Mouse (Mus musculus) frontal cortex, adult (tissue): ENCODE measurements around the gene Cenpx.
A peak's percentile ranks its signal among the peaks of the same experiment; 100 is the strongest.
"Not testable (repeated sequence)": the region's sequence is repeated elsewhere in the genome, so short reads cannot be mapped to it uniquely, and the experiment has no call there.

Source experiments
- ATAC-seq: cut with Nextera tagmentation; 2 replicates; pipeline ENCODE4 v1.9.2; 2017; ENCODE audit warnings: mild to moderate bottlenecking, moderate library complexity, mixed read lengths; ENCODE audit not compliant: low TSS enrichment

Gene Cenpx

DNA sequence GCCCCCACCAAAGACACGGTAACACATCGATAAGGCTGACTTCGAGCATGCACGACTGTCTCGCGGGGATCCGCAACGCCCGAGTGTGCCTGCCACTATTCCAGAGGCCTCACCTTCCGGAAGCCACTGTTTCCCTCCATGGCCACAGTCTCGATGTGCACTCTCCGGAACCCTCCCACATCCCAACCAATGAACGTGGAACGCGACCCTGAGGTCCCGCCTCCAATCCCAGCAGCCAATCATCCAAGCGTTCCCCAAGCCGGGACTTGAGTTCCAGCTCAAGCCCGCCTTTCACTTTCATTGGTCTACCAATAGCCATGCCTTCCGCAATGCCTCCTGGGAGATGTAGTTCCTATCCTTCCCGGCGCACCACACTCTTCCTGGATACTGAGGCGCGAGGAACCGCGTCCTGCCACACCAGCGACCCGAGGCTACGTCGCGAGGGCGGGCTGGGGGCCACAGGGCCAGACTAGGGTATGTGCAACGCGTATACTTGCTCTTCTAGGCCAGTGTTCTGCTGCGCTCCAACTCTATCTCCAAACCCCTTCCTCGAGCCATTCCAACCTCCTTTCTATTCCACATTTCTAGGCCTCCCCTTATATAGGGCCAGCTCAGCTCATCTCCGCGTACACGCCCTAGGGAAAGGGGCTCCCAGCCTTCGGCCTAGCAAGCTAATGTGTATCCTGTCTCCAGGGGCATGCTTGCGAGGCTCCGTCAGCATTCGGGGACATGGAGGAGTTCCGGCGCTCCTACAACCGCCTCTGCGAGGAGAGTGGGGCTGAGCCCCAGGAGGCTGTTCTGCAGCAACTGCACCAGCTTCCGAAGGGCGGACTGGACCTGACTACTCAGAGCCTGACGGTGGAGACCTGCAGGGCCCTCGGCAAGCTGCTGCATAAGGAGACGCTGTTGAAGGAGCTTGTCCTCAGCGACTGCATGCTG, at the start of gene Cenpx, which contains the start of gene Lrrc45:
Gene Cenpx, minus strand, starts transcription at position 159 of the 939 bp plus-strand sequence.
Gene Lrrc45, plus strand, starts transcription at position 346 of the 939 bp plus-strand sequence.
- peak; percentile 95 for ATAC-seq

DNA sequence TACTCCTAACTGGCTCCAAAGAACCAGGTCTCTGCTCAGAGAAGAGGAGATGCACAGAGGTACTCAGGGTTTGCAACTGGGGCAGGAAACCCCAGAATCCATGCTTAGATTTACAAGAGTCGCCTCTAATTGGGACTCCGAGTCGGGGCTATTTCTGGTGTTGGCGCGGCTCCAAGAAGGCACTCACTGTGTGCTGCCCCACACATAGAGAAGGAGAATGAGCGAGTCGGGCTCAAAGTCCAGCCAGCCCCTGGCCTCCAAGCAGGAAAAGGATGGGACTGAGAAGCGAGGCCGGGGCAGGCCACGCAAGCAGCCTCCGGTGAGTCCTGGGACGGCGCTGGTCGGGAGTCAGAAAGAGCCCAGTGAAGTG, 49.1 kb upstream of the Cenpx start, which contains the start of gene Hmga1b:
Gene Hmga1b, plus strand, starts transcription at position 123 of the 370 bp plus-strand sequence.
- not testable (repeated sequence) for ATAC-seq

DNA sequence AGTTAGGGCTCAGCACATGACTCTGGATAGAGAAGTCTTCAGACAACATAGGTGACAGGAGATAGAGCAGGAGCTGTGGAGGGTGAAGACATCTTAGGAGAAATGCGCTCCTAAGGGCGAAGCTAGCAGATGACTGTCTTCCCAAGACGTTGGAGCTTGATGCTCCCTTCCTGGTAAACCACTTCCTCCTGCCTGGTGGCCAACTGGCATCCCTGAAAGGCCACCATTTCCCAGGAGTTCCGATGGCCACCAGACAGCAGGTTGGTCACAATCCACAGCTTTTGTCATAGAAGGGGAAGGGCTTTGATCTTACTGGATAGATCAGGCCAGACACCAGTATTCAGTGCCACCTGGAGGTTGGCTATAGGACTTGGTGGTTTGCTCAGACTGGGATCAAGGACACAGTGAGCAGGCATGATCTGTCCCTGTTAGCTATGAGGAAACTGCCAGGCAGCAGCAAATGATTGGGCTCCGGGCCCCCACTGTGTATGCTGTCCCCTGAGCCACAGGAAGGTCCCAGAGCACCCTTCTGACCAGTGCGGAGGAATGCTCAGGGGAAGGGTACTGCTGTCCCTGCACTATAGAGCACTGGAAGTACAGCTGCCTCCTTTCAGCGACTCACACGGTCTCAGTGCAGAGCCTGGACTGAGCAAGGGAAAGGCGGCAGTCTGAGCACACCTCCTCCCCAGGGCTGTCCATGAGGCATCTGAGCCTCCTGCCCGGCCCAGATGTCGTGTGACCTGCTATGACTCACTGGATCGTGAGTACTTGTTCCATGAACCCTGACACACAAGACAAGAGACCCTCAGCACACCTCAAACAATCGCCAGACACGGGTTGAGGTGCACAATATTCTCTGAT, 48.5 kb upstream of the Cenpx start:
- no peak for ATAC-seq

DNA sequence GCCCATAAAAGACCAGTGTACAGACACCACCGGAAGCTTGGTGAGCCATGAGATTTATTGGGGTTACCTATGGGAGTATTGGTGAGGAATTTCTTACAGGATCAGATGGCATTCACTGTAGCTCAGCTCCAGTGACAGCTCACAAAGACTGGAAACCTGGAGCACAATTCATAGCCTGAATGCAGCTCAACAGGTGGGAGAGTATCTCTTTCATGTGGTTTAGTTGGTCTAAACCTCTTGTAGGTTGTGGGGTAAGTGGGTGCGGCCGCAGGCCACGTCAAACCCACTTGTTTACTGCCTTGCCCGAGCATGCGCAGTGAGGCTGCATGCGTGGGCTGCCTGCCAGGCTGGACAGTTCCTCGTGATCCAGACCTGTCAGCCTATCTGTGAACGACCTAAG, 46.7 kb upstream of the Cenpx start:
- no peak for ATAC-seq

DNA sequence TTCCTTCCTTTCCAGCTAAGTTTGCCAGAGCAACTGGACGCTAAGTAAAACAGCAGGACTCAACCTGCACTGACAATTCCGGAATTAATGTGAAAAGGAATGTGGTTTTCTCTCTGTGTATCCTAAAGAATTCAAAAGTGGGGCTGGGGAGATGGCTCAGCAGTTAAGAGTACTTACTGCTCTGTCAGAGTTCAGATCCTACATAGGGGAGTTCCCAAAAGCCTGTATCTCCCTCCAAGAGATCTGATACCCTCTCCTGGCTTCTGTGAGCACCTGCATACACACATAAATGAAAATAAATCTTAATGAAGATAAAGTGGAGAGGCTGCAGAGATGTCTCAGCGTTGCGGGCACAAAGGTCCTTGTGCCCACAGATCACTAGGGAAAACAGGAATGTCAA, 38.1 kb upstream of the Cenpx start:
- ATAC-seq, result no peak

DNA sequence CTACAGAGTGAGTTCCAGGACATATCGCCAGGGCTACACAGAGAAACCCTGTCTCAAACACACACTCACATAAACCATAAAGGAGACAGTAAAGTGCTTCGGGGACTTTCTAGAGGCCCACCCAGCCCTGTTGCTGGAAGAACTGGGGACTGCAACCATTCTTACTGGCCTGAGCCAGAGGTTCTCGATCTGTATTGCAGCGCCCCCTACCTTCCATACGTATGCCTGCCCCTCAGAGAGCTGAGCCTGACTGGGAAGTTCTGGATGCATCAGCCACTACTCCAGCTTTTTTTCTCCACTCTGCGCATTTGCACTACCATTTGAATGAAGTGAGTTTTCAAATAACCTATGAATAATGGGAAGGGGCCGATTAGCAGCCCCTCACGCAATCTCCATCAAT, 35.9 kb upstream of the Cenpx start:
- no peak for ATAC-seq

DNA sequence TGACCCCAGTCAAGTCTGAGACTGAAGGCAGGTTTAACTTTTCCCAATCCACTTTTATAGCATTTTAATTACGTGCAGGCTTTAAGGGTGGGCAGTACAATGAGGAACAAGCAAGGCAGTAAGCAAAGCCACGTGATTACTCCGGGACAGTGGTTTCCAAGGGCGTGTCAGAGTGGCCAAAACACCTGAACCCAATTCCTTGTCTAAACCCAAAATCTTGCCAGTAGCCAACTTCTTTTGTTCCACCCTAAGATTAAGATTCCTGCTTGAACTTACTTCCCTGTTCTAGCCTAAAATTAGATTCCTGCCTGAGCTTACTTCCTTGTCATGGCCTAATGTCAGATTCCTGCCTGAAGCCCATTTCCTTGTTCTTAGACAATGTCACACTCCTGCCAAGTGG, 34.4 kb upstream of the Cenpx start:
- no peak for ATAC-seq

DNA sequence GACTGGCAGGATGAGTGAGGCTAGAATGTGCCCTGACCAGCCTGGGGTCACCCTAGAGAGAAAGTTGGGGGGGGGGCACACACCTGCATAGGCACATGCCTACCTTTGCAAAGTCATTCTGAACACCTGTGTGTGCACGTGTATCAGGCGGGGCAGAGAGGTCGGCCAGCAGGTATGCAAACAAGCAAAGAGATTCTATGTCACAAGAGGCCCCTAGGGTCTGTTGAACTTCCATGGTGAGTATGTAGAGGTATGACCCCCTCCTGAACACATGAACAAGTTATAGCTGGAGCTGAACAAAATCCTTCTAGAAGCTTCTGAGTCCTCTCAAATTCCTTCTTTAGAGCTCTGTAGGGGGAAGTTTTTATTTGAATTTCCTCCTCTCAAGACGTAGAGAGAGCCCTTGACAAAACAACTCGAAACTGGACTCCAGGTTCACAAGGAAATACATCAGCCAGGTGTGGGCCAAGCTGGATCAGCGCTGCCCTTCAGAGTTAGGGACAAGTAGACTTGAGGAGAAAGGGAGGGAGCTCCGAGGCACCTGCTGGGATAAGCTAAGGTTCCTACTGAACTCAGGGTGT, 30.7 kb upstream of the Cenpx start:
- no peak for ATAC-seq

DNA sequence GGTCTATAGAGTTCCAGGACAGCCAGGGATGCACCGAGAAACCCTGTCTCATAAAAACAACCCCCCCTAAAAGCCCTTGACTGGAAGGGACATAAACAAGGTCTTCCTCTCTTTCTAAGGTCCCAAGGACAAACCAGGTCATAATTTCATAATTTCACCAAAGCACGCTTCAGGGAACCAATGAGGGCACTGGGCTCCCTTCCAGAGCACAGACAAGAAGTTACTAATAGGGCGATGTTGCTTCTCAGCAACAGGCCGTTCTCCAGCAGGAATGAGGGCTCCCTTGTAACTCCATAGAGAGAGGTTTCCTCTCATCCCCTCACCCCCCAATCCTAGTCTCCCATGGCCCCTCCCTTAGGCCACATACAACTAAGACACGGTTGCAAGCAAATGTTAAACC, 27.4 kb upstream of the Cenpx start:
- no peak for ATAC-seq

DNA sequence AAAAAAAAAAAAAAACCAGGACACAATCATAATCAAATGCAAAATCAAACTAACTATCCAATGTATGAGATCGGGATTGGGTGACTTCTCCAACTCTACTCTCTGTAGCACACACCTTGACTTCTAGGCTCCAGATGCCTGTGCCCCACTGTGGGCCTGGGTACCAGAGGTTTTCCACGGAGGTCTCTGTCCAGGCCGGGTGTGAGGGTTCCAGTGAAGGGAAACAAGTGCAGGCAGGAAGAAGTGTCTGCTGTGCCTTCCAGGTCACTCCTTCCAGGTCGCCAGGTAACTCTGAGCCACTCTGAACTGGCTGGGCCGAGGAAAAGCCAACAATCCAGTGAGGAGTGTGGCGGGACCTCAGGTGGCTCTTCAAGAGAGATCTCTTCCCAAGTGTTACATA, 22.9 kb upstream of the Cenpx start:
- ATAC-seq, result no peak

DNA sequence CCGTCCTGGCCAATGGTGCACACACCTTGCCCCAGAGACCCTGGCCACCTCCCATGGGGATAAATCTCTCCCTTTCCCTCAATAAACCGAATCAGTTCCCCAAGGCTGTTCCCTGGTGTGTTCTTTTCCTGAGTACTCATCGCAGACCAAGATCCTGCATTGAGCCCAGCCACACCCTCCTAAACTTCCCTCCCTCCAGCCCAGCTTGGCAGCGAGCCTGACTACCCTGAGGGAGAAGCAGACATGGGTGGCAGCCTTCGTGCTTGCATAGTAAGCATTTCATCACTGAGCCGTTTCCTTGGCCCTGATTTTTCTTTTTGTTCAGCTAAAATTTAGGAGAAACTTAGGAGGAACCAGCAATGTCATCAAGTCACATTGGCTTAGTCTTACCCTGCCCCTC, 20.0 kb upstream of the Cenpx start:
- ATAC-seq, result no peak

DNA sequence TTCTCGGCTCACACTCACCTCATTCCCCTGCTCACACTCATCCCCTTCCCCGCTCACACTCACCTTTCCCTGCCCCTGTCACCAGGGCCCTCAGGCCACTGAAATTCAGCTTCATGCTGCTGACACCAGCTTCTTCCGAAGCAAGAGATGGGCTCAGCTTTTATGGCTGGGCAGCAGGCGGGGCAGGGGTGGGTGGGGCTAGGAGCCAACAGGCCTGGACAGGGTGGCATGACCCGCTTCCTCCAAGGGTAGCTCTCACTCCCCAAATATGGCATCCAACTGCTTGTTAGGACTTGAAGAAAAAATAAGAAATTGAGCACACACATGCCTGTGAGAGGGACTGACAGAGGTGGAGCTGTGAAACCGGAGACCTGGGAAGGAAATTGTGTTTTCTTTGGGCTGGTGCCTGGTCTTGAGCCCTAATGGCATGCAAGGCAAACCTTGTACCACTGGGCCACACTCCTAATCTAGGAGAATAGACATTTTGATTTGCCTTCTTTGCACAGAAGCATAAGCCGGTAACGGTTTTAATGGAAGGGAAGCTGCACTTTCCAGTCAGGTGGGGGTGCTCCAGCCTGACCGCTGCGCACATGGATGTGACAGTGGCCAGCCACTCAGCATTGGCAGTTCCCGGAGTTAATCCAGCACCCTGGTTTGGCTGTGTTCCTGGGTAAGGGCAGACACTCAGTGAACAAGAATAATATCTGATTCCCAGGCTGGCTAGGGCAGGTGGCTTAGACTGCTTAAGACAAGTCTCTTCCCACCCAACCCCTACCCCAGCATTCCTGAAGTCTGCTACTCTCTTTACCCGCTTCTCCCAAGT, 18.5 kb upstream of the Cenpx start, which contains the start of gene Cbr2:
Gene Cbr2, minus strand, starts transcription at position 257 of the 823 bp plus-strand sequence.
- no peak for ATAC-seq

DNA sequence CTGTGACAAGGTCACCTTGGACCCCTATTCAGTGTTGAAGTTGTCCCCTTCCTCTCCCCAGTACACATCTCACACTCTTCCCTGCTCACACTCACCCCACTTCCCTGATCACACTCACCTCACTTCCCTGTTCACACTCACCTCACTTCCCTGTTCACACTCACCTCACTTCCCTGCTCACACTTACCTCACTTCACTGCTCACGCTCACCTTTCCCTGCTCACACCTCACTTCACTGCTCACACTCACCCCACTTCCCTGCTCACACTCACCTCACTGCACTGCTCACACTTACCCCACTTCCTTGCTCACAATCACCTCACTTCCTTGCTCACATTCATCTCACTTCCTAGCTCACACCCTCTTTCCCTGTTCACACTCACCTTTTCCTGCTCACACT, 17.9 kb upstream of the Cenpx start:
- ATAC-seq, result no peak

DNA sequence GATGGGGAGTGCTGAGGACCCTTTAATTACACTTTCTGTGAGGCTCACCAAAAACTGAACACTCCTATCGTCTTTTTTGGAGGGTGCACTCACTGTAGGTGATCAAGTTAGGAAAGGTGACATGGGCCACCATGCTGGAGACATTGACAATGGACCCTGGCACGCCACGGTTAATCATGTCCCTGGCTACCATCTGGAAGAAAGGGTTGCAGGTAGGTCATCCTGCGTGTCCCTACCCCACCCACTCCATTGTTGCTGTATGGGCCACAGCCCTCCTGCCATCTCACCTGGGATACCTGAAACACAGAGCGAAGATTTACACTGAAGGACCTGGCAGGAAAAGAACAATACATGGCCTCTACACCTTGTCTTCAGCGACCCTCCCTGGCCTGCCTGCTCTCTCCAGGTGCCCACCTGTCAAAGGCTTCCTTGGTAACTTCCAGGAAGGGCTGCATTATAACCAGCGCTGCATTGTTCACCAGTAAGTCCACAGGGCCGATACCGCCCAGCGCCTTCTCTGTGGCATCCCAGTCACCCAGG, 16.9 kb upstream of the Cenpx start:
- ATAC-seq, result no peak

DNA sequence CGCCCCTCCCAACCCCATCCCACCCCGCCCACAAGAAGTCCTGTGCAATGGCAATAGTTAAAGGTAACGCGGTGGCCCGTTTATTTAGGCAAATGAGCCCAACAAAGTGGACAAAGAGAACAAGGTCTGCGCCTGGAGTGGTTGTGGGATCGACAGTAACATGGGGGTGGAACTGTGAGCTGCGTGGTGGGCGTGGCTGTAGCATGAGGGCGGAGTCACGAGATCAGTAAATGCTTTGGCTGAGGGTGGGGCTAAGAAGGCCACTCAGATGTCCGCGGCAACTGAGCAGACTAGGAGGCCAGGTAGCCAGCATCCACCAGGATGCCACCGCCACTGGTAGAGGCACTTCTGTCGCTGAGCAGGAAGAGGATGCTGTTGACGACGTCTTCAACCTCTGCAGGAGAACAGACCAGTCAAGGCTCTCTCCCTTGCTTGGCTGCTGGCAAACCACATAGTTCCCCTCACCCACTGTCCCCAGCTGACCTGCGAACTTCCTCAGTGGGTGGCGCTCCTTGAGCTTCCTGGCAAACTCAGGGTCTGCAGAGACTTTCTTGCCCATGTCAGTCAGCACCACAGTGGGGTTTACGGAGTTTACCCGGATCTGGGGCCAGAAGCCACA, 16.0 kb upstream of the Cenpx start:
- not testable (repeated sequence) for ATAC-seq

DNA sequence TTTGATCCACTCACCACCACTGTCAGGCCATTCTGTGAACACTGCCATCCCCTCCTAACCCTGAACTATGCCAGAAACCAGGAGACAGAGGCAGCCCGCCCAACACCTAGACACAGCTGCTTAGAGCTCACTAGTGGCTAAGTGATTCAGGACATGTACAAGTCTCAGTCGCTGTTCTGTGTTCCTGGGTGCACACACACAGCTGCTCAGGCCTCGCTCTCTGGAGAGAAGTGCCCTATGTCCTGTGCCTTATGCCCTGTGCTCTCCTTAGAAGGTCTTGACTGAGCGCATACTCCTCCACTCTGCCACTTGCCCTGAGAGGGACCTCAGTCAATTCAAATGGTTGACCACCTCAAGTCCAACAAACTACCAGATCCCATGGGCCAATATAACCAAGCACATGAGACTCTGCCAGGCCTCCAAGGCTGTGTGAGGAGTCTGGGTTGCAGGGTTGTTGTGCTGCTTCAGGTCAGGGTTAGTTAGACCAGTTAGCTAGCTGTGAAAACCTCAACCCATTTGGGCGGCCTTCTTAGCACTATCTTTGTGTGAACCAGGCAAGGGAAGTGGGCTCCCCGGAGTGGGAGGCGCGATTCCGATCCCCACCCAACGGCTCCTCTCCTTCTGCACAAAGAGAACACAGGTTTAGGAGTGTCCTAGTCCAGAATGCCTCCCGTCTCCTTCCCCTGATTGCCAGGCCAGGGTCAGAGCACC, 15.1 kb upstream of the Cenpx start:
- no peak for ATAC-seq

DNA sequence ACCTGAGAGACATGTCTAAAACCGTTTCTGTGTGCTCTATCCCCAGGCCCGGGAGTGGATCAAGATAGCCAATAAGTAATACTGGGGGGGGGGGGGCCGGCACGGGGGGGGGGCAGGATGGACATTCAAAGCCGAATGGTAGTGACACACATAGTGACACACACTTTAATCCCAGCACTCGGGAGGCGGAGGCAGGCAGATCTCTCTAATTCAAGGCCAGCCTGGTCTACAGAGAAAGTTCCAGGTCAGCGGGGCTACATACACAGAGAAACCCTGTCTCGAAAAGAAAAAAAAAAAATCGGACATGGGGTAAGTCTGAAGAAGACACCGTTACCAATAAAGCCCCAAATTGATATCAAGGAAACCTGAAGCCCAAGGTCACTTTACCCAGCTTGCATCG, 14.0 kb upstream of the Cenpx start:
- ATAC-seq, result no peak

DNA sequence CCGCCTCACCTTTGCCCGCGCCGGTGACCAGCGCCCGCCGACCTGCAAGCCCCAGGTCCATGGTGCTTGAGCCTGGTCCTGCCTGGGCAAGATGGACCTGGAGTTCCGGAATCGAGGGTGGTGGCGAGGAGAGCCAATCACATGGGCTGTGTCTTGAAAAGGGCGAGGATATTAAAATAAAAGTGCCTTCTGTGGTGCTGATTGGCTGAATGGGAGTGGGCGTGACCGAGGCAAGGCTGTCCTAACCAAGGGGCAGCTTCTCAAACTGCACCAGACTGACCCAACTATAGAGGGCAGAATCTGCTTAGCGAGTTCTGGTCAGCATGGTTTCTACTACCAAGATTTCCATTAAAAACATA, 13.6 kb upstream of the Cenpx start, which contains the start of gene Dcxr:
Gene Dcxr, minus strand, starts transcription at position 113 of the 359 bp plus-strand sequence.
- peak; percentile 85; the same call in 1 of the 2 replicates for ATAC-seq

DNA sequence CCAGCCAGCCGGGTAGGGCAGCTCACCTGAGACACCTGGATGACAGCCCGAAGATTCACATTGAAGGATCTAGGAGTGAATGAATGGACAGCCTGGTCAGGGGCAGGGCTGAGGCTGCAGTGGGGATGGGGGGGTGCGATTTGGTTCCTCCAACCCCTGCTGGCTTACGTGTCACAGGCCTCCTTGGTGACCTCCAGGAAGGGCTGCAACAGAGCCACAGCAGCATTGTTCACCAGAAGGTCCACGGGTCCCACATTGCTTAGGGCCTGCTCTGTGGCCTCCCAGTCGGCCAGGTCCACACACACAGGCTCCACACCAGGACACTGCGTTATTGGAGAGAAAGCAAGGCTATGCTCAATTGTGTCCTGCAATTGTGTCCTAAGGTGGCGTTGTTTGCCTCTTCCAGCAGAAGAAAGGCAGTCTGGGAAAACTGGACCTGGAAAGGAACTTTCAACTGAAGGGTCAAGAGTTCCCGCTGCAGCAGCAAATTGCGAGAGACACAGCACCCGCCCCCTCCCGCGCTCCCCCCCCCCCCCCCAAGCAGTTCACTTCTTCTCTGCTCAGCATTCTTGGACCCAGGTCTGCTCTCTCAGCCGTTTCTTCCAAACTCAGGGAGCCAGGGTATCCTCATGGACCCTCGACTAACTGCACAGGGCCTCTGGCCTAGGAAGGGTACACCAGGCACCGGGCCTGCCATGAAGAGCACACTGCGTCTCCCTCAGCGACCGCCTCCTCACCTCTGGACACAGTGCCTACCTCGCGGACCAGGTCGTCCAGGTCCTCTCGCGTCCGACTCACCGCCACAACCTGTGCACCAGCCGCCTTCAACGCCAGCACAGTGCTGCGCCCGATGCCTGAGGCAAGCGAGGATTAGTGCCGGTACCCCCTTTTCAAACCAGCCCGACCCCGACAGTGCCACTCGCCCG, 13.0 kb upstream of the Cenpx start:
- no peak for ATAC-seq
